Mouse (Mus musculus) lung, postnatal 10 days (tissue): ENCODE measurements at regions not wholly inside any gene's neighbourhood (a gene's known extent, or its start where the extent isn't known, plus 50 kb on each side); places are given as distances from the start of the nearest gene placed in this dataset.

Experiments
- DNase-seq: peaks from one replicate; pipeline ENCODE4 v3.0.0; 2021

DNA sequence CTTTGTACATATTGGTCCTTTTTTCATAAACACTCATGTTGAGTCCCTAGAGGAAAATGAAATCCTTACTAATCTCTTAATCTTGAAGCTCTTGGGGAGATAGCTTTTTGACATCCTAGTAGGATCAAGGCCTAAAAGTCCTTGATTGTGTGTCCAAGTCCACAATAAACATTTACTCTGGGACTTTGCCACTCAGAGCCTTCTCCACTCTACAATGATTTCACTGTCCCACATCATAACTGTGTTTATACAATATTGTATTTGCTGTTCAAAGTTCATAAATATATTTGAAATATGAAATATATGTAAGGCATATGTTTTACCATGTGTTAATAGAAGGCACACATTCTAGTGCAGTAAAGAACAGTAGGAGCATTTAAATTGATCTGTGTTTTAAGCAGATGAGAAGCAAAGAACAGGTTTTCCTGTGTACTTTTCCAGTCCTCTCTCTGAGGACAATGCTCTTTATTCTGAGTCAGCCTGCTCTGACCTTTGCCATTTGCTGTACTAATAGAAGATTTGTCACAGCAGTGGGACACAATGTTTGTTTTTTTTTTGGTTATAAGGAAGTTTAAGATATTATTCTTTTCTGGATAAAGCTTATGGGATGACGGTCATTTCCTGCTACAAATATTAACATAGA, 130.7 kb upstream of the Gprin3 start:
- DNase-seq, result no peak

- no peak for DNase-seq
Measured at GRCm38 (mm10) chr6:59537025-59537424, 110.9 kb upstream of the Gprin3 start.

DNA sequence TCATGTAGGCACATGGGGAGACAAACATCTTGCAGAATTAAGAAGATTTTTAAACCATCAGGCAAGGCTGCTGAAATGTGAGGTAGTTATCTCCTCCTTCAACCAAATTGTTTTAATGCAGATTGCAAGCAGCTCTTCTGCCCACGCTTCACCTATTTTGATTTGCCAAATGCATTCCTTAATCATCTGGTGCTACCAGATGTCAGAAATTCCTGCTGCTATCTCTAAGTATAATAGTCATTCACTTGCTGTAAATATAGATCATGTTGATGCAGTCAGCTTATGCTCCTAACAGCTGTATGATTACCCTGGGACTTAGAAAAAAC, 98.8 kb upstream of the Gprin3 start:
- no peak for DNase-seq

- DNase-seq, result no peak
Measured at GRCm38 (mm10) chr6:59524095-59524939, 98.2 kb upstream of the Gprin3 start.

DNA sequence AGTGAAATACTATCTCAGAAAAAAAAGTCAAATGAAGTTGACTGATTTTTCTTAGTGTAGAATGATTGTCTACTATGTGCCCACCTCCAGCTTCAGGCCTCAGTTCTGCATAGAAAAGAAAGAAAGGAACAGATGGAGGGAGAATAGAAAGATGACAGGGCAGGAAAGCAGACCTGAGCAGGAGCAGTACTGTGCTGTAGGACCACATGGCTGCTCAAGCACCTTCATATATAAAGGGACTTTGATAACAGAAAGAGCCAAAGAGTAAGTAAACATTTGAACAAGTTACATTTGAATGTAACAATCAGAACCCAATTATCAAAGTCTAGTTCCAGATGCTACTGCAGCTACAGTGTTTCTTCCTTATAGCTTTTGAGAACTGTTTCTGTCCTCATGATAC, 96.9 kb upstream of the Gprin3 start:
- DNase-seq, result no peak

DNA sequence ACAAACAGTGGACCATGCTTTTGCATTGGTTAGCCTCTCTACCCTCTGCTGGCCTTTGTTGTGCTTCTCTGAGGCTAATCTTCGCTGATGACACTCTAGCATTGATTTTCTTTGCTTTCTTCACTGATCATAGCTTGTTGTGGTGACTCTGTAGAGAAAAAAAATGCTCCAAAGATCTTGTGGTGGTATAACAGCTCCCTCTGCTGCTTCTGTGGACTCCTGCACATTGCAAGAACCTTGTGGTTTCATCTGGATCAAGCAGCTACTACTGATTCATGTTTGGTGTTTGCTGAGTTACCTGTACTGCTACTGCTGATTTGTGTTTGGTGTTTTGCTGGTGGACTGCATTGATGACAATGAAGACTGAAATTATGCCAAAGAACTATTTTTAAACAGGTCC, 74.7 kb upstream of the Gprin3 start:
- DNase-seq, result no peak

DNA sequence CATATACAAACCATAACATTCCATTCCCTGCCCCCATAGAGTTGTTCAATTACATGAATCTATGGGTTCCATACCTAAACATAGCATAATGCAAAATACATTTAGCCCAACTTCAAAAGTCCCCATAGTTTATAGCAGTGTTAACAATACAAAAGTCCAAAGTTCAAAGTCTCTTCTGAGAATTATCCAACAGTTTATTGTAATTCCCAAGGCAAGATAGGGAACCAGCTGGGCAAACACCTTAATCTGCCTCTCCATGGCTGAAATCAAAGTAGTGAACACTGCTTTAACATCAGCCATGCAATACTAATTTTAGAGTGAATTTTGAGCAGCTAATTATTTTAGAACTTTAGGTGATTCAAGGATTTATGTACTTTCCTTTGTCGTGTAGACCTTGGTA, 72.7 kb upstream of the Gprin3 start:
- no peak for DNase-seq

DNA sequence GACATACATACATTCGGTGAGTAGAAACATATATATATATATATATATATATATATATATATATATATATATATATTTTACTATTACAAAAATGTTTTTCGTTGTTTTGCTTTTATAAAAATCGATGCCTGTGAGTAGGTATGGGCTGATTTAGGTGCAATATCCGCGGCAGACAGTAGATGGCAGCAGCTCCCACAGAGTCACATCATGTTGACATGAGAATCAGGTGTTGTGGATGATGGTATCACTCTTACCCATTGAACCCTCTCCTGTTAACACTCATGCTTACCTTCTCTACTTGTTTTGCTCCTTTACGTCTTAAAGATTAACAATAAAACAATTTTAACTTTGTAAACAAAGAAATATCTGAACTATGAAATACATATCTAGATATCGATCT, 72.0 kb upstream of the Gprin3 start:
- DNase-seq, result peak; percentile 40

DNA sequence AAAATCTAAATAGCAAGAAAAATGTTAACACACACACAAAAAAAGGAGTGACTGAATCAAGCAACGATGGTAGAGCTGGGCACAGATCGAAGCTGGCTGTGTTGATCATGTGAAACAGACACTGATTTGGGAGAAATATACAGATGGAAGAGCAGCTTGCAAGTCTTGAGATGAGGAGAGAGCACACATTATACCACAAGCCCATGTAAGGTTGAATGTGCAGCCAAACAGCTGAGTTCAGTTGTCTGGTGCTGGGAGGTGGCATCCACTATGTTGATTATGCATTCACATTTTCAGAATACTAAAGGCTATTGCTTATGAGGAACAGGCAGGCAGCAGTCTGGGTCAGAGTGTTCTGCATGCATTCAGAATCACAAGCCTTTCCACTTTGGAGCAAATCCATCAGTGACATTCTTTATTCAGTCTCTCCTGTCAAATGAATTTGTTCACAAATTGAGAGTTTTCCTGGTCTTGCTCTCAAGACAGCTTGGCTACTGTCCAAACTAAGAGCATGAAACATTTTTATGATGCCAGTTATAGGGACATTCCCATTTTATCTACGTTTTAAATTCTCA, 63.0 kb upstream of the Gprin3 start:
- no peak for DNase-seq

- DNase-seq, result no peak
Measured at GRCm38 (mm10) chr6:59488386-59488785, 62.3 kb upstream of the Gprin3 start.

GRCm38 (mm10) chr6:59484004-59484403, 57.9 kb upstream of the Gprin3 start:
- DNase-seq, result no peak

DNA sequence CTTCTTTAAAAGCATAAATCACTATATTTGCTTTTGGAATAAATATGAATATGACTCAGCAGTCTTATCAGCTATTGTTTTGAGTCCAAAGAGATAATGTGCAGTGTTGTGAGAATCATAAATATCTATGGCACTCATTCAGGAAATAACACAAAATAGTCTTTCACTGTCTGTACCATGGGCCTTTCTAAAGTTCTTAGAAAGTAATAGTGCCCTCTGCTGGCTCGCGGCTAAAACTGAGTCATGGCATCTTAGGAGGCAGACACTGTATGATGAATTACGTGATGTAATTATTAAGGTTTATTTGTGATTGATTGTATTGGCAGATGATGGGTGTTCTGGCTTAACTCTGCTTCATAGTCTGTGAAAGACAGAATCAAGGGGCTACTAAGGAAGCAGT, 57.5 kb upstream of the Gprin3 start:
- DNase-seq, result peak; percentile 48
